Mouse (Mus musculus) T-cell, adult 66 days (primary cell): ENCODE results near the gene Bpifa6. TPM values are rescaled to one million over a fixed set of nuclear protein-coding genes. Genes with fewer than 3 reads are reported as not detected.

Source experiments
- total RNA-seq, 2 experiments: library from RNA; stranded (reverse); gene quantifications; 3 replicates in 1 of 2; 4 replicates in 1 of 2; pipeline ENCODE4 v1.2.4; 2023

Bpifa6 gene
- not detected for total RNA-seq

GRCm38 (mm10) chr2:153974582-153974981 is at the start of gene Bpifa6:
TSS of gene Bpifa6 (plus strand) at chr2:153974945.

GRCm38 (mm10) chr2:153937843-153938242 is 36.9 kb upstream of the Bpifa6 start, which contains the start of gene Bpifb4:
TSS of gene Bpifb4 (plus strand) at chr2:153938212.

GRCm38 (mm10) chr2:154007965-154008364 is 33.2 kb downstream of the Bpifa6 start, which contains the start of gene Bpifa2:
TSS of gene Bpifa2 (plus strand) at chr2:154008265.

Other genes with a start within 250 kb of the Bpifa6 start
- 100 to 1,000 TPM; 148 to 152 TPM for gene Mapre1, start 233.7 kb upstream of the Bpifa6 start, total RNA-seq
- 1 to 10 TPM in 1 of 2 experiments, under 1 TPM in 1; 0.76 to 2.4 TPM for gene Efcab8, start 195.0 kb upstream of the Bpifa6 start, total RNA-seq
- not detected for gene Sun5, start 103.9 kb upstream of the Bpifa6 start, total RNA-seq
- gene Bpifb2, start 99.9 kb upstream of the Bpifa6 start, total RNA-seq: not detected
- not detected for gene Bpifb6, start 74.6 kb upstream of the Bpifa6 start, total RNA-seq
- not detected for gene Bpifb3, start 56.7 kb upstream of the Bpifa6 start, total RNA-seq
- not detected for gene Bpifb4, start 36.7 kb upstream of the Bpifa6 start, total RNA-seq
- gene Bpifa2, start 33.3 kb downstream of the Bpifa6 start, total RNA-seq: not detected
- not detected for gene Bpifa3, start 155.4 kb downstream of the Bpifa6 start, total RNA-seq
- gene Bpifa1, start 167.9 kb downstream of the Bpifa6 start, total RNA-seq: not detected
- not detected for gene Bpifa5, start 187.7 kb downstream of the Bpifa6 start, total RNA-seq
- not detected for gene Bpifb1, start 215.9 kb downstream of the Bpifa6 start, total RNA-seq
- gene Bpifb5, start 248.8 kb downstream of the Bpifa6 start, total RNA-seq: not detected